Comparison of ENCODE assay signal across 22 mouse cellular contexts in genomic region chr4:58350206-58350605, GRCm38 (mm10).
DNase-seq lines count a peak whose midpoint lies in the region; ATAC-seq and TF ChIP-seq lines count a peak whose summit lies in the region.
"Had no signal": no experiment of that assay in that cellular context is flagged by ENCODE, and none has a peak within 500 bp of the region (broad histone marks: within the 10 kb centered on the region; RNA-seq: fewer than 3 reads in every experiment).

No protein-coding gene starts in this region.

- DNase-seq in gastrocnemius, adult 18-20 months (ENCODE audit: low spot score) = peak; percentile 57
- DNase-seq in gastrocnemius, postnatal 4 days (ENCODE audit: low spot score in 2 of 2) = no peak
- DNase-seq in gastrocnemius, adult 2 months = peak; percentile 53
- no peak for DNase-seq in gastrocnemius, postnatal 14 days
- peak; percentile 45 for DNase-seq in midbrain, embryonic 11.5 days (ENCODE audit: low spot score, missing footprints)
- DNase-seq in midbrain, embryonic 14.5 days = no peak
- peak; percentile 51 for DNase-seq in skeletal muscle tissue, adult 2 months (ENCODE audit: low read depth, low spot score)
- DNase-seq in cerebellum, adult 2 months = no peak
- DNase-seq: adrenal gland, adult 2 months; adrenal gland, adult 8-10 months; adrenal gland, postnatal 10 days; adrenal gland, postnatal 14 days; adrenal gland, postnatal 25 days; adrenal gland, postnatal 36 days; B cell, adult 2 months; cerebellum, adult 11 months; cerebellum, adult 11-12 months had no signal

- H3K9me3 ChIP-seq in midbrain, embryonic 11.5 days (ENCODE audit: control insufficient read depth, low read length) = no peaks in the 10 kb centered on the region
- no peaks in the 10 kb centered on the region for H3K9me3 ChIP-seq in midbrain, embryonic 14.5 days (ENCODE audit: control insufficient read depth, low read length)

- intact Hi-C loops in gastrocnemius, adult 2 months (cut with DNase I) = no loop called here
- intact Hi-C loops in gastrocnemius, postnatal 14 days (cut with DNase I; ENCODE audit: low total_unique reads) = no loop called here

- peak overlapping the region; percentile 85 for H3K27ac ChIP-seq in gastrocnemius, adult 2 months
- H3K27ac ChIP-seq in midbrain, embryonic 11.5 days (ENCODE audit: low read depth, low read length) = no peak overlapping the region
- no peak overlapping the region for H3K27ac ChIP-seq in midbrain, embryonic 14.5 days (replicated peaks; ENCODE audit: low read depth, low read length)
- H3K27ac ChIP-seq in cerebellum, adult 2 months (ENCODE audit: insufficient read depth, low read length) = no peak overlapping the region

- H3K27me3 ChIP-seq in midbrain, embryonic 11.5 days (ENCODE audit: control insufficient read depth, insufficient read depth, low read length) = no peaks in the 10 kb centered on the region
- H3K27me3 ChIP-seq in midbrain, embryonic 14.5 days (ENCODE audit: control insufficient read depth, insufficient read depth, low read length) = no peaks in the 10 kb centered on the region
- H3K27me3 ChIP-seq in cerebellum, adult 2 months (ENCODE audit: control insufficient read depth, insufficient read depth, low read length) = no peaks in the 10 kb centered on the region
- H3K27me3 ChIP-seq: CH12.LX, Patski had no signal

- TF ChIP-seq CTCF in gastrocnemius, adult 2 months (IDR thresholded peaks at IDR 0.05) = no peak
- TF ChIP-seq CTCF in cerebellum, adult 2 months (IDR thresholded peaks at IDR 0.05; ENCODE audit: borderline replicate concordance, insufficient read depth, low read depth, low read length) = no peak

- TF ChIP-seq POLR2A in cerebellum, adult 2 months (IDR thresholded peaks at IDR 0.05; ENCODE audit: borderline replicate concordance, insufficient read depth, low read length) = no peak

- no peaks in the 10 kb centered on the region for H3K36me3 ChIP-seq in midbrain, embryonic 11.5 days (ENCODE audit: control insufficient read depth, insufficient read depth, low read length)
- no peaks in the 10 kb centered on the region for H3K36me3 ChIP-seq in midbrain, embryonic 14.5 days (ENCODE audit: control insufficient read depth, insufficient read depth, low read length)
- H3K36me3 ChIP-seq: G1E had no signal

- H3K4me2 ChIP-seq in midbrain, embryonic 11.5 days = no peak overlapping the region
- H3K4me2 ChIP-seq in midbrain, embryonic 14.5 days (ENCODE audit: low read length) = no peak overlapping the region

- H3K4me3 ChIP-seq in gastrocnemius, adult 2 months = no peak overlapping the region
- H3K4me3 ChIP-seq in midbrain, embryonic 11.5 days (ENCODE audit: low read depth, low read length) = no peak overlapping the region
- H3K4me3 ChIP-seq in midbrain, embryonic 14.5 days (replicated peaks; ENCODE audit: low read depth, low read length) = no peak overlapping the region
- no peak overlapping the region for H3K4me3 ChIP-seq in cerebellum, adult 2 months (replicated peaks; ENCODE audit: insufficient read depth, low read depth, low read length)

- no peaks in the 10 kb centered on the region for H3K4me1 ChIP-seq in midbrain, embryonic 11.5 days (ENCODE audit: control insufficient read depth, insufficient read depth, low read length)
- H3K4me1 ChIP-seq in midbrain, embryonic 14.5 days (ENCODE audit: control insufficient read depth, insufficient read depth, low read length) = no peaks in the 10 kb centered on the region
- H3K4me1 ChIP-seq in cerebellum, adult 2 months (ENCODE audit: control insufficient read depth, insufficient read depth, low read length) = no peaks in the 10 kb centered on the region

- no peak overlapping the region for H3K9ac ChIP-seq in midbrain, embryonic 11.5 days (ENCODE audit: low read length)
- H3K9ac ChIP-seq in midbrain, embryonic 14.5 days (replicated peaks; ENCODE audit: low read length) = no peak overlapping the region

- 94% methylated on average over 7 of the region's 7 CpGs for WGBS in midbrain, embryonic 11.5 days
- WGBS in midbrain, embryonic 14.5 days = 91% methylated on average over 7 of the region's 7 CpGs
- whole genome bisulfite sequencing in cerebellum, adult 2 months = 82% methylated on average over 7 of the region's 7 CpGs

- no peak for ATAC-seq in midbrain, embryonic 11.5 days (ENCODE audit: low FRiP score)
- ATAC-seq in midbrain, embryonic 14.5 days (ENCODE audit: low FRiP score, low TSS enrichment) = no peak
- ATAC-seq: activated CD4-positive, CD25-positive, alpha-beta regulatory T cell, adult 4 months; CD4-positive, CD25-positive, alpha-beta regulatory T cell, adult 4 months; Patski had no signal

Comparison
In these comparisons a context has a peak if more than half of its experiments do, and no peak if none do; other contexts are left out.
1. DNase-seq: peak in gastrocnemius, adult 18-20 months (single experiment), gastrocnemius, adult 2 months (single experiment), midbrain, embryonic 11.5 days (single experiment) and skeletal muscle tissue, adult 2 months (single experiment); none in gastrocnemius, postnatal 4 days (0 of 2), gastrocnemius, postnatal 14 days (single experiment), midbrain, embryonic 14.5 days (single experiment) and cerebellum, adult 2 months (0 of 2).